Mouse (Mus musculus) cerebellum, postnatal 4 days (tissue): Measurements from ENCODE around the gene Hbb-bh2.
"Not testable (repeated sequence)": the region's sequence is repeated elsewhere in the genome, so short reads cannot be mapped to it uniquely, and the experiment has no call there.

Experiments
- DNase-seq, 2 experiments: peaks; one replicate each; pipeline ENCODE4 v3.0.0; 2022; ENCODE audit warnings: low spot score in 2 of 2, mixed read lengths in 1 of 2

Hbb-bh2 gene

DNA sequence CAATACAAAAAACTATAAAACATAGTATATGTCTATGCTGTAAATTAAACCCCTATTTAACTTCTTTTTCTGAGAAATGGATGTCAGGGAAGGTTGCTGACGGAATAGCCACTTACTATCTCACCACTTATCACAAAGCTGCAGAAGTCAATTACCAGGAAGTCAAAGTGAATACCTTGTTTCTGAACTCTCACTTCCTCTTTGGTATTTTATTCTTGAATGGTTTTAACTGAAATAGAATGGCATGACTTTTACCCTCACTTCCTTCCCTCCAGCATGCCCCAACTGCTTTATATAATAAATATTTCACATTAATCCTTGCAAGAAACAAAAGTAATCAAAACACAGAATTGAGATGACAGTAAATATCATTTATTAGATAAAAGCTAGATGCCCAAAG lies 28.1 kb downstream of the Hbb-bh2 start:
- DNase-seq: no peak

- no peak for DNase-seq
These were observed 29.0 kb downstream of the Hbb-bh2 start for GRCm38 (mm10) chr7:103811223-103811845.

- no peak for DNase-seq
These were observed 29.6 kb downstream of the Hbb-bh2 start for GRCm38 (mm10) chr7:103810746-103811145.

- no peak for DNase-seq
These were observed 30.0 kb downstream of the Hbb-bh2 start for GRCm38 (mm10) chr7:103810296-103810695.

GRCm38 (mm10) chr7:103809801-103810155 lies 30.5 kb downstream of the Hbb-bh2 start:
- DNase-seq: no peak

GRCm38 (mm10) chr7:103808971-103809800 lies 31.1 kb downstream of the Hbb-bh2 start:
- DNase-seq: no peak

DNA sequence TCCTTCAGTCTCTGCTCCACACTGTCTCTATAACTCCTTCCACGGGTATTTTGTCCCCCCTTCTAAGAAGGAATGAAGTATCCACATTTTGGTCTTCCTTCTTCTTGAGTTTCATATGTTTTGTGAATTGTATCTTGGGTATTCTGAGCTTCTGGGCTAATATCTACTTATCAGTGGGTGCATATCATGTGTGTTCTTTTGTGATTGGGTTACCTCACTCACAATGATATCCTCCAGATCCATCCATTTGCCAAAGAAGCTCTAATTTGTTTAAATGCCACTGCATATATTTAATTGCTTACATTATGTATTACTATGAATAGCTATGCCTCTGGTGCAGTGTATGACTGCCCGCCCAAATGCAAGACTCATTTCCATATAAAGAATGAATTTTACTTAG lies 32.2 kb downstream of the Hbb-bh2 start:
- not testable (repeated sequence) for DNase-seq

DNA sequence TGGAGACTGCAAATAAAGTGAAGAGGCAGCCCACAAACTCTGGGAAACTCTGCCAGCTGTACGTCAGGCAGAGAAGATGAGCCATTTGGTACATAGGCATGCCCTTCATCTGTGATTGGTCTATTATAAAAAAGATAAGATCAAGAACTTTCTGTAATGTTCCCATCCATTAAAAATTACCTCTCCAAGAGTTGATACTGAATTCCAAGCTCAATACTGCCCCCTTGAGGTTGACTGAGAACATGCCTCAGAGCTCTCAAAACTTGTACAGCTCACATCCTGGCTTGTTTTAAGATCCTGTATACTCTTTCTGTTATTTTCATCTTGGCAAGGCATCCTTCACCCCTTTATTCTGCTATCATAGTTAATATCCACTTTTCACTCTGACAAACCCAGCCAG lies 33.5 kb downstream of the Hbb-bh2 start:
- peak in 1 of 2 experiments; percentile 1 for DNase-seq

- no peak for DNase-seq
These were observed 47.5 kb downstream of the Hbb-bh2 start for GRCm38 (mm10) chr7:103792669-103793388.

- no peak for DNase-seq
These were observed 48.6 kb downstream of the Hbb-bh2 start, which contains the start of gene Olfr67 for GRCm38 (mm10) chr7:103791721-103792120. Gene Olfr67 (minus strand): TSS chr7:103791821.
